Mouse (Mus musculus): ENCODE measurements around the gene Dnajb13. TPM values are rescaled to one million over a fixed set of nuclear protein-coding genes. Genes with fewer than 3 reads are reported as not detected.

Dnajb13 gene
- total RNA-seq, 1 experiment from 2014 or later, result 0.30 TPM

DNA sequence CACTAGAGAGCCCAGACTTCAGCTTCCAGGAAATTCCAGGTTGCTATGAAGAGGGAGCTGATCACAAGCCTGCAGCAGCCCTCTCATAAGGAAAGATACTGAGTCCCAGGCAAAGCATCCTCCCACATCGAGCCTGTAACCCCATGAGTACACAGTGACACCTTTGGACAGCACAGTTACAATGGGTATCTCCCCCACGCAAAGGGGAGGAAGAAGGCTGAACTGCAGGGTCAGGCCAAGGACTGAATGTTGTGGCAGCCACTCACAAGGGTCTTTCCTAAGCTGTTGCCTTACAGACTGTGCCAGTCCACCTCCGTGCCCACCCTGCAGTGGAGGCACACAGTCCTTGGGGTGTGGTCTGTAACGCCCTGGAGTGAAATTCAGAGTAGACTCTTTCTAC, 8.3 kb downstream of the Dnajb13 start:
- no peak for DNase-seq

DNA sequence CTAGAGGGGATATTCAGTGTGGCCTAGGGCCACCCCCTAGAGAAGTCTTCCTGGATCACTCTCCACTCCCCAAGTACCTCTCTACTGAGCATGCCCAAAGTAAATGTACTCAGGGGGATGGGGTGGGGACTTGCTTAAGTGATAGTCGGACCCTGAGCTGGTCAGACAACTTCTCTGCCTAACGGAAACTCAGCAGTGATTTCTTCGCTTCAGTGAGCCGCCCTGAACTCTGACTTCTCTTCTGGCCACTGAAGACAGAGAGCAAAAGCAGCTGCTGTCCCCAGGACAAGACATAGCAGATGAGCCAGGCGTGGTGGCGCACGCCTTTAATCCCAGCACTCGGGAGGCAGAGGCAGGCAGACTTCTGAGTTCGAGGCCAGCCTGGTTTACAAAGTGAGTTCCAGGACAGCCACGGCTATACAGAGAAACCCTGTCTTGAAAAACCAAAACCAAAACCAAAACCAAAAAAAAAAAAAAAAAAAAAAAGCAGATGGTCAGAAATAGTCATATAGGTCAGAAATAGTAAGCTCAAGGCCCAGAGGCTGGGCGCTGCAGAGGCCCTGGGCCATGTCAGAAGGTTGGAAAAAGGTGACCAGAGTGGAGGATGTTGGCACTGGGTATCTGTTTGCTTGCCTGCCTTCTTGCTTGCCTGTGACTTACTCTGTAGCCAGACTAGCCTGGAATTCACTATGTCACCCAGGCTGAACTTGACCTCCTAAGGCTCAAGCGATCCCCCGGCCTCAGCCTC, 9.8 kb downstream of the Dnajb13 start:
- DNase-seq, result no peak

DNA sequence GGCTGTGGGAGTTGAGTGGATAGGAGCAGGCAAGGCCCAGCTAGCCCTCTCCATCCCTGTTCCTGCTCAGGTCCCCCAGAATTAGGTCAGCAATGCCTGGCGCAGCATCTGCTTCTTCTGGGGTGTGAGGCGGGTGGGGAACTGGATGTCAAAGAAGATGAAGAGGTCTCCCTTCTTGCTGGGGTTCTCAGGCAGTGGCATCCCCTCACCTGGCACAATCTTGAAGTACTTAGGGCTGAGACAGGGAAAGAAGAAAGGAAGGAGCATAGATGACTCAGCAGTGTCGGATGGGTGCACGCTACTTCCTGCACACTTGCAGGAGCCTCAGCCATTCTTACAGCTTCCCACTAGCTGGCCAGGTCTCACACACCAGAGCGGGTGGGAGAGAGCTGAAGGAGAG, 11.7 kb downstream of the Dnajb13 start:
- no peak for DNase-seq

- DNase-seq, result no peak
These were observed 12.3 kb downstream of the Dnajb13 start for GRCm38 (mm10) chr7:100502374-100502922.

- no peak for DNase-seq
These were observed 12.9 kb downstream of the Dnajb13 start for GRCm38 (mm10) chr7:100501844-100502373.

- no peak for DNase-seq
These were observed 13.5 kb downstream of the Dnajb13 start for GRCm38 (mm10) chr7:100501027-100501843.

DNA sequence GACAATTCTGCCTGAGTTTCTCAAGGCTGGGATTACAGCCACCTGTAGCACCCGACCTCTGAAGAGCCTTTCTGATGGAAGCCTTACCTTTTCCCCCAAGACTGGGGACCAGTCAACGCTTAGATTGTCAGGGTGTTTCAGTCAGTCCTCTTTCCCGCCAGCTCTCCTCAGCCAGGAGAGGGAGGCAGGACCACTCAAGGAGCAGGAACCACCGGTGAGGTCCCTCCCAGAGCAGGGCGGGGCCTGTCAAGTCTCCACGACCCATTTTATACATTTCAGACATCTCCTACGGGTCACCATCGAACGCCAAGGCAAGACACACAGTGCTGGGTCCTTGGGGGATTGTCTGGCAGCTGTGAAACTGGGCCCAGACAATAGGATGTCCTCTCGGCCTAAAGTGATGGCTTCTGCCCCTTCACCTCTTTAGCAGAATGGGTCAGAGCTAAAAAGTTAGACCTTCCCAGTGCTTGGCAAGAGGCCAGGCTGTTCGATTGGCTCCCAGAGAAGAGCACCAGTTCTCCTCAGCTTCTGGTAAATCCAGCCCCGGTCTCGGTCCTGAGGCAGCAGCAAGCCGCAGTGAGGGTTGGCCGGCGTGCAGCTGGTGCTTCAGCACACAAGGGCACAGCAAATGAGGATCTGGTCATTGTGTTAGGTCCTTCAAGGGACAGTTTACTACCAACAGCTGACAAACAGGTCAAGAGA, 14.3 kb downstream of the Dnajb13 start:
- no peak for DNase-seq

DNA sequence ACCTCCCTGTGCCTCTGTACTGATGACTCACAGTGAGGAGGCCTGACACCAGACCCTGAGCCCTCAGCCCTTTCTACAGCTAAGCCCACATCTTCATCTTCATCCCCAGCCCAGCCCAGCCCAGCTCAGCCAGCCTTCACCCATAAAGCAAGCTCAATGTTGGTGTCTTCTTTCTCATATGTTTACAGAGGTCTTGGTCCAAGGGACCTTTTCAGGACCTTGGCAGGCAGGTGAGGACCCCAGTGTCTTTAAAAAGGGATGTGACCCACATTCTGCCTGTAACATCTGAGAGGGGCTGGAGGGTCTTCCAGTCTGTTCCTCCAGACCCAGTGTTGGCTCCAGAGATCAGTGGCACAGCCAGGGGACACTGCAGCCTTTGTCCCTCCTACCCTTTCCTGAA, 15.3 kb downstream of the Dnajb13 start:
- DNase-seq, result no peak

GRCm38 (mm10) chr7:100497982-100498381, 16.8 kb downstream of the Dnajb13 start:
- DNase-seq, result no peak

DNA sequence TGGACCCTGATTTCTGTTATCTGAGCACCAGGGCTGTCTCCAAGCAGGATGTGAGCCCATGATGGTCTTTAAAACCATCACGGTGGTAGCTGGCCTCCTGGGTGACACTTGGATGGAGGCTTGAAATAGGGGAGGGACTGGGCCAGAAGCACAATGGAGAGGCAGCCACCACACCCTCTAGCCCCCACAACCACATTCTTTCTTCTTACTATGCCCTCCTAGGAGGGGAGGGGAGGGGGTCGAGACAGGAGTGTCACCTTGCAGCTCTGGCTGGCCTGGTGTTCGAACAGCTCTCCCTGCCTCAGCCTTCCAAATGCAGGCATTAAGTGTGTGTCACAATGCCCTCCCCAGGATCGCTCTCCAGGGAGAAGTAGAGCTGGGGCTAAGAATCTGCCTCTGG, 17.4 kb downstream of the Dnajb13 start:
- no peak for DNase-seq

DNA sequence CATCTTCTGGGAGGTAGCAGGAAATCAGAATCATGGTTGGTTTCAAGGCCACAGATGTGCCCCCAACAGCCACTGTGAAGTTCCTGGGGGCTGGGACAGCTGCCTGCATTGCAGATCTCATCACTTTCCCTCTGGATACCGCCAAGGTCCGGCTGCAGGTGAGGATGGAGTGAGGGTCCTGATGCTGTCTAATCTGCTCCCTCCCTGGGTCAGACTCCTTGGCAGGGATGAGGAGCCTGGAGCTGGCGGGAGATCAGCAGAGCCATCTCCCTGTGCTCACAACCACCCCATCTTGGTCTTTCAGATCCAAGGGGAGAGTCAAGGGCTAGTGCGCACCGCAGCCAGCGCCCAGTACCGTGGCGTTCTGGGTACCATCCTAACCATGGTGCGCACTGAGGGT, 18.0 kb downstream of the Dnajb13 start:
- no peak for DNase-seq

- DNase-seq, result no peak
These were observed 18.4 kb downstream of the Dnajb13 start for GRCm38 (mm10) chr7:100496371-100496770.

- DNase-seq, result peak; percentile 89
These were observed 19.0 kb downstream of the Dnajb13 start for GRCm38 (mm10) chr7:100495581-100496251.

GRCm38 (mm10) chr7:100495042-100495441, 19.7 kb downstream of the Dnajb13 start:
- DNase-seq, result no peak

GRCm38 (mm10) chr7:100494415-100494831, 20.3 kb downstream of the Dnajb13 start:
- no peak for DNase-seq

DNA sequence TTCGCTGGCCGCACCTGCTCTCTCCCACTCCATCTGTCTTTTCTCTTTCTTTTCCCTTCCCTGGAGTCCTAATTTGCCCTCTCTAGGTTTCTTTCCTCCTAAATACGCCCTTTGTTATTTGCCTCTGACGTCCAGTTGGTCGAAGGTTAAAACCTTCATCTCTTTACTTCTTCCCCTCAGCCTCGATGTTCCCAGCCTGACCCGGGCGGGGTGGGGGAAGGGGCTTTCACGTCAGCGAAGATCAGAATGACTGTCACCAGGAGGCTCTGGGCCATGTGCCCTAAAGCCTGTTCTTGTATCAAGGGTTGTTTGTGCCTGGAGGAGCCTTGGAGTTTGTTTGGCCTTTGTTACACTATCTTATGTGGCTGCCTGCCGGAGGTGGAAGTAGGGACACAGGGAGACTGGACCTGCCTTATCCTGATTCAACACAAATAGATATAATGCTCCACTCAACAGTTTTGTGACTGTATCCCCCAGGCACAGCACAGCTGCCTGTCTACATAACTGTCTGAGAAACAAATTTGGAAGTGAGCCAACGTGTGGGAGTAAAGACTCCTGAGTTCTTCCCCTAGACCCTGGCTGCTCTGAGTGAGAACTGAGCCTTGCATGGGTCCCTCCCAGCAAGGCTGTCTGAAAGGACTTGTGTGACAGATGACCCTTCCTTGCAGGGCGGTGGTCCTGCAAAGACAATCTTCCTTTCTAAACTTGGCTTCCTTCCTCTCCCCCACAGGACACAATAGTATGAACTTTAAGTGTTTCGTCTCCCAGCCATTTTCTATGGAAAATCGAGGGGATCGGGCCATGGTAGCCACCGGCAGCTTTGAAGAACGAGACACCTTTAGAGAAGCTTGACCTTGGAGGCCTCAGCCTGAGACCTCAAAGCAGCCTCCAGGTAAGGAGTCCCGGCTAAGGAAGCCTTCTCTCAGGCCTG, 21.0 kb downstream of the Dnajb13 start:
- peak; percentile 71 for DNase-seq

DNA sequence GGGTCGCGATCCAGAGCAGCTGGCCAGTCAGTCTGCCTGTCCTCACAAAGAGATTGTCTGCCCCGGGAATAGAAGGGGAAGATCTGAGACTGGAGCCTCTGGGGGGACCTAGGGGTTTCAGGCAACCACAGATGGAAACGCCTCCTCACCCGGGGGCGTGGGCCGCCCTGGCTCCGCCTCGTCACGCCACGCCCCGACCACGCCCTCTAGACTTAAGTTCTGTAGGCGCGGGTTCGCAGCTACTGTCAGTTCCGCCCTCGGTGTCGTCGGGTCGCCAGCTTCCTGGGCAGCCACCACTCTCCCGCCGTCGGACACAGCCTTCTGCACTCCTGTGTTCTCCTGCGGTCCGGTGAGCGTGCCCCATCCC, 21.7 kb downstream of the Dnajb13 start, which contains the start of gene Ucp2:
Gene Ucp2, plus strand, starts transcription at position 221 of the 367 bp plus-strand sequence.
- peak; percentile 92 for DNase-seq

DNA sequence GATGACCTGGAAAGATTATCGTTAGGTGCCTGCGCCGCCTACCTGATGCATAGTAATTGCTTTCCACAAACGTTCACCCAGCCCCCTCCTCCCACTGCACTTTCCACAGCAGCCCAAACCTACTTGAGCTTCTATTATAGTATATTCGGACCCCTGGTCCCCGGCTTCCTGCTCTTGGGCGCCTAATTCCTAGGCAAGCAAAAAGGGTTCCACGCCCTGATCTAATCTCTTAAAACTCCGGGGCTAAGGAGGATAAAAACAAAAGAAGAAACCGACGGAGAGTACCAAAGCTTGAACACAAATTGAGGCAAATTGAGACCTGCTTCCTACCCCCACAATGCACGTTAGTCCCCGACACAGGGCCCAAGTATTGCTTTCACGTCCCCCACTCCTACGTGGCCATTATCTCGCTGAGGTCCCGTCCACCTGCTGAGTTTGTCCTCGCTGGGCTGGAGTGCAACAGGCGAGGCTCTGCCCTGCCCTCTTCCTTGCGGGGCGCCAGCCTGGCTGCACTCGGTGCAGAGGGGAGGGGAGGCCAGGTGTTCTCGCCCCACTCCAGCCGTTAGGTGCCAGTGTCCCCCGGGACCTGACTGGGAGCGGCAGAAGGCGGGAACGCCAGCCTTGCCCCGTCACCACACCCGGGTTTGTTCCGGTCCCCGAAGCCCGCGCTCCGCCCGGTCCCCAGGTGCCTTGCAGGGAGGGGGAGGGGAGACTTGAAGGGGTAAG, 22.2 kb downstream of the Dnajb13 start:
- peak; percentile 43 for DNase-seq

DNA sequence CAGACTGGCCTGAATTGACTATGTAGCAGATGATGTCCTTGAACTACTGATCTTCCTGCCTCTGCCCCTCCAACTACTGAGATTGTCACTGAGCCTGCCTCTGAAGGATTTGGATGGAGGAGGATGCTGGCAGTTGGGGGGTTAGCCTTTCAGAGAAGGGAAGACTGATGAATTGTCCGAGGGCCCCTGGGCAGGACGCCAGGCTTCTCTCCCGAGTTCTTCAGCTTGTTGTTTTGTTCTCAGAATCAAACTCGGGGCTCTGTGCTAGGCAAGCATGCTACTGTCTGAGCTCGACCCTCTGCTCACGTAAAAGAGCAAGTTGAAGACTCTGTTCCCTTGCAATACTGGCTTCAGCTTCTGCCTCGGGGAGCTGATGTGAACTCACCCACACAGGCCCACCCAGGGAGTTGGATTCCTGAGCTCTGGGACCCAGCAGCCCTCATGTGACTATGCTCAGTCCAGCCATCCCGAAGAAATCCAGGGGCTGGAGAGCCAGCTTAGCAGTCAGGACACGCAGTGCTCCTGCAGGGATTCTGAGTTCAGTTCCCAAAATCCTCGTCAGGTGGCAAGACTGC, 26.2 kb downstream of the Dnajb13 start:
- peak; percentile 56 for DNase-seq
